Mouse (Mus musculus): Measurements from ENCODE around the gene Ermard. TPM values are rescaled to one million over a fixed set of nuclear protein-coding genes. Genes with fewer than 3 reads are reported as not detected.

Ermard gene
- polyA plus RNA-seq, 1 experiment from 2014 or later: 91.4 TPM

- WGBS: 90% methylated on average over 1 of the region's 1 CpGs
- no peak for ATAC-seq (ENCODE audit: low FRiP score, low read depth)
- Histone ChIP-seq H3K4me1 (peaks cover 4% of the 10 kb centered on the region; the same call in 1 of the 2 replicates), H3K9ac (no peak overlapping the region), H3K9me3 (no peaks in the 10 kb centered on the region; the same call in 1 of the 2 replicates), H3K27me3 (no peaks in the 10 kb centered on the region), H3K4me3 (no peak overlapping the region), H3K4me2 (replicated peaks) (no peak overlapping the region), H3K36me3 (no peaks in the 10 kb centered on the region), H3K27ac (no peak overlapping the region)
Measured at GRCm38 (mm10) chr17:15098677-15099076, 57.7 kb downstream of the Ermard start.

DNA sequence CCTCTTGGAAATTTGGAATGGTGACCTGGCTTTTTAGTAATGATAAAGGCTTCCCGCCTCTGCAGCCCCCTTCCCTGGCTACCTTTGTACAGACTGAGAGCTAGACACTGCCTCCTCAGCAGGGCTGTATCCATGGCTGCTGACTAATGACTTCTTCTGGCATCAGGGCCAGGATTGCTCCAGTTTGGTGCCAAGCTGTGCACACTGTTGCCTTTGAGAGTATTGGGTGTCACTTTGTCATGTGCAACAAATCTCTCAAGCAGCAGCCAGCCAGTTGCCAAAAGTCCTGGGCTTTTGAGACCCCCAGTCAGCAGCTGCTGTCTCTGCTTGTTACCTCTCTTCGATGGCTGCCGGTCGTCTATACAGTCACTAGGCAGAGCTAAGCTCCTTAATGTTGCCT is 60.3 kb downstream of the Ermard start:
- no peak overlapping the region for H3K4me3 ChIP-seq
- H3K9ac ChIP-seq: no peak overlapping the region
- H3K9me3 ChIP-seq: no peaks in the 10 kb centered on the region; the same call in 1 of the 2 replicates
- no peaks in the 10 kb centered on the region for H3K36me3 ChIP-seq
- no peaks in the 10 kb centered on the region for H3K27me3 ChIP-seq
- no peak overlapping the region for H3K27ac ChIP-seq
- H3K4me1 ChIP-seq: no peaks in the 10 kb centered on the region
- no peak for ATAC-seq (ENCODE audit: low FRiP score, low read depth)
- WGBS: 85% methylated on average over 4 of the region's 4 CpGs
- H3K4me2 ChIP-seq (replicated peaks): no peak overlapping the region

DNA sequence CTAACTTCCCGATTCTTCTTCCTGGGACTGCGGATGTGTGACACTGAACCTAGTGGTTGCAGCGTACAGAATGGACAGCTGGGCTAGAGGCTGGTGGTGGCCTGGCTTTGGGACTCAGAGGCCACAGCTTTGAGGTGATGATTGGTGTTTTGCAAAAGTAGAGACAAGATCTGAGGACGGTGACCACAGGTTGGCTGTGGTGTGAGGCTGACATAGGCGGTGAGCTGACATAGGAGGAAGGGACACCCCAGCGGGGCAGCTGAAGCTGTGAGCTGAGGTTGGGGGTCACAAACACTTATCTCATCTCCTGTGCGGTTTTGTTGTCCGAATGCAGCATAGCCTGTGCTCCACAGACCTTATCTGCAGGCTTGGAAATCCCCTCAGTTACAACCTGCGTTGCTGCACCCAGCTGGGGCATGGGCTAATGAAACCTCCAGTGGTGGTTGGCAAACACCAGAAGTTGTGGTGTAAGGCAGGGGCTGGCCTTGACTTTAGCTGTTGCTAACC is 66.2 kb downstream of the Ermard start:
- 91% methylated on average over 9 of the region's 9 CpGs for WGBS
- ATAC-seq (ENCODE audit: low FRiP score, low read depth): no peak
- H3K9me3 ChIP-seq: no peaks in the 10 kb centered on the region; the same call in 1 of the 2 replicates

DNA sequence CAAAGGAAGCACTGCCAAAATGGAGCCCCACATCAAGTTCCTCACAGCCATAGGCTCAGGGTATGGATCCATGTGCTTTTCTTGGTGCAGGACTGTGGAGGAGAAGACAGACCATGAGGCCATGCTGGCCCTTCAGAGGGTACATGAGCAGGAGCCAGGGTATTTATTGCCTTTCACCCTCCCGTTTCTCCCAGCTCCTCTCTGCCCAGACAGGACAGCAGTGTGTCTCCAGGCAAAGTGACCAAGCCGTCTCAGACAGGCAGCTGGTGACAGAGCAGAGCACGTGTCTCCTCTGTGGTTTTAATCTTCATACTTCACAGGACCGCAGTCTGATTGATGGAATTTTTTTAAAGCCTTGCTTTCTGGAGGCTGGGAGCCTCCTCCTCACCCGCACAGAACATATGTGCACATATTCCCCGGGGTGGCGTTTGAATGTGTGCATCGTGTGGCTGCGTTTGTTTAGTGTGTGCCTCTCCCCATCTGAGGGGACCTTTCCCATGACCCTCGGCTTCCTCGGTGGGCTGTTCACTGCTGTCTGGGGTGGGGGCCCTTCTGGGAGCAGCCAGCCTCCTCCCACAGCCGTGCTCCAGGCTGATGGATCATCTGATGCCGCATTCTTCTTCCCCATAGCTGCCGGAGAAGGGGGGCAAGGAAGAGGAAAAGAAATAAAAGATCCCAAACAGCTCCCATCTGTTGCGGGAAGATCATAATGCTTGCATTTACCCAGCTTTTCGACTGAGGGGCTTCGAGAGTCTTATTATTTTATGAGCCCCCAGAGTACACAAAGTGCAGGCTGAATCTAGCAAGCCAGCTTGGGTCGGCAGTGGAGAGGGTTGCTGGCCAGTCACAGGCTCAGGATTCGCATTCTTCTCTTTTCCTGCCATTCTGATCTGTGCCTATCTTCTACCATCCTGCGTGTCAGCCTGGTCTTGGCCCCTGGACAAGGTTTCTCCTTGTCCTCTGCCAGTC is 67.7 kb downstream of the Ermard start:
- H3K4me3 ChIP-seq: peak overlapping the region; percentile 18
- no peaks in the 10 kb centered on the region for H3K36me3 ChIP-seq
- WGBS: 18% methylated on average over 20 of the region's 20 CpGs
- peak overlapping the region; percentile 53 for H3K4me2 ChIP-seq (replicated peaks)
- 0 out of 2 replicates have a peak overlapping the region, but pooled peaks have one; percentile 31 for H3K9ac ChIP-seq
- peaks cover 16% of the 10 kb centered on the region for H3K4me1 ChIP-seq
- peak; percentile 75 for ATAC-seq (ENCODE audit: low FRiP score, low read depth)
- peak overlapping the region; percentile 22; the same call in 1 of the 2 replicates for H3K27ac ChIP-seq
- H3K9me3 ChIP-seq: no peaks in the 10 kb centered on the region
- H3K27me3 ChIP-seq: 0 out of 2 replicates have a peak, but pooled peaks cover 2% of the 10 kb centered on the region

More for the DNA sequence above, 66.2 kb downstream of the Ermard start:
- no peaks in the 10 kb centered on the region for H3K36me3 ChIP-seq
- no peak overlapping the region for H3K4me3 ChIP-seq
- H3K4me1 ChIP-seq: peaks cover 16% of the 10 kb centered on the region
- H3K9ac ChIP-seq: no peak overlapping the region
- no peak overlapping the region for H3K4me2 ChIP-seq (replicated peaks)
- H3K27me3 ChIP-seq: 0 out of 2 replicates have a peak, but pooled peaks cover 2% of the 10 kb centered on the region
- no peak overlapping the region for H3K27ac ChIP-seq

DNA sequence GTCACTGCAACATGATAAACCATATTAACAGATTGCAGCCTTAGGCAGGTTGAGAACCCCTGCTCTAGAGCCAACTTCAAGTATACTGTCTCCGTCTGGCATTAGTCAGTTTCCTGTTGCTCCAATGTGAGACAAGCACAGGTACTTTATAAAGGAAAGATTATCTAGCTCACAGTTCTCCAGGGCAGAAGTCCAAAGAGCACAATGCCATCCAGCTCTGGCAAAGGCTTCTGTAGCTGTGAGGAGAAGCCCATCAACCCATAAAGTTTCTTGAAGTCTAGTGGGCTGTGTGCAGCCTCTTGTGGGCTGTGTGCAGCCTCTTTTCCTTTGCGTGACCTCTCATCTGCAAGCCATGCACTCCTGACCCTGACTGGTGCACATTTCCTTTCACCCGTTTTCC is 74.5 kb downstream of the Ermard start:
- ATAC-seq (ENCODE audit: low FRiP score, low read depth): no peak
- Histone ChIP-seq H3K27ac (no peak overlapping the region), H3K27me3 (no peaks in the 10 kb centered on the region), H3K9me3 (no peaks in the 10 kb centered on the region), H3K4me2 (replicated peaks) (no peak overlapping the region), H3K4me3 (no peak overlapping the region), H3K9ac (no peak overlapping the region), H3K36me3 (no peaks in the 10 kb centered on the region), H3K4me1 (no peaks in the 10 kb centered on the region)
- 68% methylated on average over 3 of the region's 3 CpGs for WGBS

DNA sequence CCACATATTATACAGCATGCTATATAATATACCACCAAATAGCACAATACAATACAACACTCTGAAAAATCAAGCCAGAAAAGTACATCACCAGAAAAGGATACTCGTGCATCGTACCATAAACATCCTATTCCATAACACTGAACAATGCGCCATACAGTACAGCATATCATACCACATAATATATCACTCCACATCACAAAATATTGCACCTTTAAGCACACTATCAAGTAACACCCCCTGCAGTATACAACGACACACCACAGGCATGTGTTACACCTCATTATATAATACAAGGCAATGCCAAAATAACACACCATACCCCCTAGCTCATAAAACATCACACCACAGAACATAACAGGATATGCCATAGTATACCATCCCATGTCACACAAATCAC is 79.1 kb downstream of the Ermard start:
- 88% methylated on average over 4 of the region's 4 CpGs for WGBS
- Histone ChIP-seq H3K4me1 (no peaks in the 10 kb centered on the region), H3K4me2 (replicated peaks) (no peak overlapping the region), H3K27me3 (no peaks in the 10 kb centered on the region), H3K27ac (no peak overlapping the region), H3K9ac (no peak overlapping the region), H3K4me3 (no peak overlapping the region), H3K36me3 (no peaks in the 10 kb centered on the region), H3K9me3 (no peaks in the 10 kb centered on the region)
- ATAC-seq (ENCODE audit: low FRiP score, low read depth): no peak

DNA sequence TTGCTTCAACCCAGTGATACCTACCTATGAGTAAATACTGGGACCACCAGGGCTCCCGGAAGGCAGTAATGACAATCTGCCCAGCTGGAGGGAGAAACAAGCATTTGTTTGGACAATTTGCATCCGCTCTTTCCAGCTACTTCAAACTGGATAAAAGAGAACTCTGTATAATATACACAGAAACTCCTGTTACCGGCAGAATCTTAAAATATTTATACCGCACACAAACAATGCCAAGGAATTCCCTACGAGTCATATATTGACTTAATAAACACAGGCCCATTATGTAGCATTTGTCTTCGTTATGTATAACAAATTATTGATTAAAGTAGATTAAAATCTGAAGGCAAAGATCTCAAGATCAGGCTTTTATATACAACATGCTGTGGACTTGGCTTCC is 79.6 kb downstream of the Ermard start:
- Histone ChIP-seq H3K4me2 (replicated peaks) (no peak overlapping the region), H3K4me1 (no peaks in the 10 kb centered on the region), H3K27me3 (no peaks in the 10 kb centered on the region), H3K9me3 (no peaks in the 10 kb centered on the region), H3K27ac (no peak overlapping the region), H3K4me3 (no peak overlapping the region), H3K36me3 (no peaks in the 10 kb centered on the region), H3K9ac (no peak overlapping the region)
- 84% methylated on average over 6 of the region's 6 CpGs for WGBS
- no peak for ATAC-seq (ENCODE audit: low FRiP score, low read depth)

DNA sequence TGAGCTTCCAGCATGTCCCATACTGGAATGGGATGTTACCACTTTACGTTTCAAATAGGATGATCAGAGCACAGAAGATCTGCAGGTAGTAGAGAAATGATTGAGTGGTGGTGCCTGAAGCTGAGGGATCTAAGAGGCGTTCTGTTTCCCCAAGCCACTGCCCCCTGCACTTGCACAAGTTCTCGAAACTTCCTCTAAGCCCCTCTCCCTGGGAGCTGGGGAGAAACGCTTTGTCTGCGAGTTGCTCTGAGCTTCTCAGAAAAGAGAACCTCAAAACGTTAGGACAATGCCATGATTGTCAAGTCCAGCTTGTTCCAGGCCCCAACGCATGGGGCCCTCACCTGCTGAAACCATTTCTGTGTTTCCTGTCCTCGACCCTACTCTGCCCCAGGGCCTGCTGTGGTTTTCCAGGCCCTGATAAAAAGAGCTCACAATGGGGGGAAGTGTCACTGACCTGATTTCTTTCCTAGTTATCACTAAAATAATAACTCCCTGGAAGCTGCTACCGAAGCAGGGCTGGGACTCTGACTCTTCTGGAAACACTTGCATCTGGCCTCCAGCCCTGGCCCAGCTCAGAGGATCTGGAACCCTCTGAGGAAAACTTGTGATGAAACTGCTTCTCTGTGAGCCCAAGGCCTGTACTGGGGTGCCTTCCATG is 88.8 kb downstream of the Ermard start:
- ATAC-seq (ENCODE audit: low FRiP score, low read depth): no peak
- WGBS: 72% methylated on average over 9 of the region's 9 CpGs
- no peak overlapping the region for H3K4me2 ChIP-seq (replicated peaks)
- no peaks in the 10 kb centered on the region for H3K36me3 ChIP-seq
- H3K4me1 ChIP-seq: no peaks in the 10 kb centered on the region
- no peak overlapping the region for H3K9ac ChIP-seq
- H3K9me3 ChIP-seq: no peaks in the 10 kb centered on the region
- H3K27ac ChIP-seq: no peak overlapping the region
- no peaks in the 10 kb centered on the region for H3K27me3 ChIP-seq
- H3K4me3 ChIP-seq: no peak overlapping the region

GRCm38 (mm10) chr17:15130288-15130656 is 89.3 kb downstream of the Ermard start:
- ATAC-seq (ENCODE audit: low FRiP score, low read depth): no peak
- Histone ChIP-seq H3K27me3 (no peaks in the 10 kb centered on the region), H3K9me3 (no peaks in the 10 kb centered on the region), H3K4me1 (no peaks in the 10 kb centered on the region), H3K4me3 (no peak overlapping the region), H3K27ac (no peak overlapping the region), H3K36me3 (no peaks in the 10 kb centered on the region), H3K9ac (no peak overlapping the region), H3K4me2 (replicated peaks) (no peak overlapping the region)
- WGBS: 88% methylated on average over 3 of the region's 3 CpGs

DNA sequence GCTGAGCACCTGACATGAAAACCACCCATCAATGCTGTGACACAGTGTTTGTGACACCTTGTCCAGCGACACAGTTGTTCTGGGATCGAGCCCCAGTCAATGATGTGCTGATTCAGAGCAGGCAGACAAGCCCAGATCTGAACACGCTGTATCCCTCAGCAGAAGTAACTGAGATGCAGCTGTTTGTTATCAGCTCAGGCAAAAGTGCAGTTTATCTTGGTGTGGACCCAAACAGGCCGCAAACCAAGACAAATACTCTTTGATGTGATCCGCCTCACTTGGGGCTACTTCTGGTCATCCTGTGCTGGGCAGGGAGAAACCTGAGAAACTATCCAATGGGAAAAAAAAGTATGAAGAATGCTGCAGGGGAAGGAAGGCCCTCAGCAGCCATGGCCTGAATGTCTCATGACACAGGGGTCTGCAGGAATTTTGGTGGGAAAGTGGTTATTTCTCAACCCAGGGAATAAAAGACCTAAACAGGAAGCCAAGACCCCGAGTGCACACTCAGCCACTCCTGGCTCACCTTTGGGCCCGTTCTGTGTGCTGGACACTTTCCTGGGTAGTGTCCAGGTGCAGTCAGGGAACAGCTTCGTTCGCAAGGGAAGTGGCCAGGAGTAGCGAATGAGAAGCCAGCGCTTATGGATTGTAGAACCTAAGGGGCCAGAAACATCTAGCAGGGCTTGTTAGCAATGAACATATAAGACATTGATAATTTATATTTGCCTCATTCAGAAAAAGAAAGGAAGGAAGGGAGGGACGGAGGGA is 94.1 kb downstream of the Ermard start:
- H3K4me1 ChIP-seq: no peaks in the 10 kb centered on the region
- no peaks in the 10 kb centered on the region for H3K36me3 ChIP-seq
- WGBS: 80% methylated on average over 12 of the region's 12 CpGs
- no peak overlapping the region for H3K27ac ChIP-seq
- no peaks in the 10 kb centered on the region for H3K9me3 ChIP-seq
- H3K9ac ChIP-seq: no peak overlapping the region
- no peak overlapping the region for H3K4me3 ChIP-seq
- ATAC-seq (ENCODE audit: low FRiP score, low read depth): no peak
- H3K27me3 ChIP-seq: no peaks in the 10 kb centered on the region
- H3K4me2 ChIP-seq (replicated peaks): no peak overlapping the region

DNA sequence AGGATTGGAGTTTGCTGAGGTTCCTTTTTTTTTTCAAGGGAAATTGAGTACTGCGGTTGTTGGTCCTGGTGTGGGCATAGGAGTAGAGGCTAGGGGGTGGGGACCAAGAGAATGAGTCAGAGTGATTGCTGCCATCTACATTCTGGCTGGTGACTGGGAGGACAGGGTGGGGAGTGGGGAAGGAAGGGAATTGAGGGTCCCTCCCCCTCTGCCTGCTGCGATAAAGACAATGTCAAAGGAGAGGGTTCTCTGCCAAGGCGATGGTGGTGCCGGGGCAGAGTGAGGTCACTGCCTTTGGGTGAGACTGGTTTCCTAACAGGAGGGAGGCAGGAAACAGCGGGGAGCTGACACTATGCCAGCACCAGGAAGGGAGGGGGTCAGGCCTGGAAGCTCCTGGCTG is 96.4 kb downstream of the Ermard start:
- Histone ChIP-seq H3K4me1 (no peaks in the 10 kb centered on the region), H3K4me3 (no peak overlapping the region), H3K4me2 (replicated peaks) (no peak overlapping the region), H3K9me3 (no peaks in the 10 kb centered on the region), H3K9ac (no peak overlapping the region), H3K27ac (no peak overlapping the region), H3K27me3 (no peaks in the 10 kb centered on the region), H3K36me3 (no peaks in the 10 kb centered on the region)
- WGBS: 70% methylated on average over 5 of the region's 5 CpGs
- ATAC-seq (ENCODE audit: low FRiP score, low read depth): no peak
